Mouse (Mus musculus) left cerebral cortex, adult 2 months (tissue): ENCODE results near the gene Fcamr. TPM values are rescaled to one million over a fixed set of nuclear protein-coding genes. Genes with fewer than 3 reads are reported as not detected.

Experiments used
- DNase-seq, 2 experiments: peaks; one replicate each; pipeline ENCODE4 v3.0.0; 2021 to 2022; ENCODE audit warnings: low spot score in 2 of 2, mixed read lengths in 1 of 2; ENCODE audit errors: extremely low spot score in 1 of 2
- H3K27ac ChIP-seq: fragments of 200-600 bp; 2 replicates; pipeline ENCODE4 v1.8.1; 2022
- H3K4me3 ChIP-seq: fragments of 200-600 bp; 2 replicates; pipeline ENCODE4 v1.8.1; 2022
- CTCF ChIP-seq: fragments of 200-600 bp; IDR thresholded peaks from 2 replicates; pipeline ENCODE4 v1.8.1; 2022; ENCODE audit warnings: antibody characterized with exemption, mild to moderate bottlenecking, moderate library complexity
- intact Hi-C: fragments of 180-260 bp; cut with DNase I; formaldehyde crosslinking; loops from one replicate; pipeline ENCODE4 v1.15.1; 2025
- total RNA-seq, 2 experiments: library from RNA; stranded (reverse); gene quantifications; 2 replicates each; pipeline ENCODE4 v1.2.3; 2021

Fcamr gene
- total RNA-seq, 2 experiments from 2014 or later = not detected

GRCm38 (mm10) chr1:130779867-130780266 is 20.8 kb upstream of the Fcamr start:
- intact Hi-C loops = loop anchor here (5.0 kb wide), 2 partner anchors 88 to 233 kb away; no protein-coding TSS in a partner anchor

GRCm38 (mm10) chr1:130784054-130784453 is 16.6 kb upstream of the Fcamr start:
- no peak for DNase-seq

More at GRCm38 (mm10) chr1:130779867-130780266, 20.8 kb upstream of the Fcamr start:
- Histone ChIP-seq H3K27ac (no peak overlapping the region), H3K4me3 (no peak overlapping the region)
- DNase-seq = no peak
- TF ChIP-seq CTCF = no peak

GRCm38 (mm10) chr1:130787001-130787400 is 13.7 kb upstream of the Fcamr start:
- peak; percentile 32 for TF ChIP-seq CTCF
- H3K4me3 ChIP-seq = no peak overlapping the region
- H3K27ac ChIP-seq = no peak overlapping the region
- intact Hi-C loops = no loop called here
- no peak for DNase-seq

More at GRCm38 (mm10) chr1:130784054-130784453, 16.6 kb upstream of the Fcamr start:
- no peak overlapping the region for H3K27ac ChIP-seq
- TF ChIP-seq CTCF = peak; percentile 72
- no peak overlapping the region for H3K4me3 ChIP-seq
- intact Hi-C loops = loop anchor here (5.0 kb wide), 2 partner anchors 92 to 237 kb away; no protein-coding TSS in a partner anchor

GRCm38 (mm10) chr1:130789512-130790451 is 10.9 kb upstream of the Fcamr start:
- DNase-seq = no peak
- intact Hi-C loops = no loop called here
- TF ChIP-seq CTCF = no peak
- Histone ChIP-seq H3K4me3 (no peak overlapping the region), H3K27ac (no peak overlapping the region)

- DNase-seq = no peak
- TF ChIP-seq CTCF = no peak
- Histone ChIP-seq H3K27ac (no peak overlapping the region), H3K4me3 (no peak overlapping the region)
- intact Hi-C loops = loop anchor here (5.0 kb wide), 1 partner anchor 257 kb away; no protein-coding TSS in a partner anchor
Observed at GRCm38 (mm10) chr1:130795331-130795730, 5.4 kb upstream of the Fcamr start.

- Histone ChIP-seq H3K27ac (no peak overlapping the region), H3K4me3 (no peak overlapping the region)
- peak; percentile 31 to 54 for DNase-seq
- intact Hi-C loops = loop anchor here (2.0 to 5.0 kb wide), 2 partner anchors 255 to 474 kb away; no protein-coding TSS in a partner anchor
- TF ChIP-seq CTCF = peak; percentile 70
Observed at GRCm38 (mm10) chr1:130796967-130797684, 3.6 kb upstream of the Fcamr start.

GRCm38 (mm10) chr1:130798037-130798436 is 2.7 kb upstream of the Fcamr start:
- no peak overlapping the region for H3K27ac ChIP-seq
- no peak overlapping the region for H3K4me3 ChIP-seq
- DNase-seq = no peak
- intact Hi-C loops = loop anchor here (5.0 kb wide), 1 partner anchor 254 kb away; no protein-coding TSS in a partner anchor
- TF ChIP-seq CTCF = no peak

GRCm38 (mm10) chr1:130798551-130798950 is 2.2 kb upstream of the Fcamr start:
- Histone ChIP-seq H3K4me3 (no peak overlapping the region), H3K27ac (no peak overlapping the region)
- TF ChIP-seq CTCF = no peak
- DNase-seq = no peak
- intact Hi-C loops = loop anchor here (5.0 kb wide), 1 partner anchor 254 kb away; no protein-coding TSS in a partner anchor

- TF ChIP-seq CTCF = no peak
- intact Hi-C loops = loop anchor here (5.0 kb wide), 1 partner anchor 253 kb away; no protein-coding TSS in a partner anchor
- DNase-seq = no peak
Observed at GRCm38 (mm10) chr1:130799399-130799798, 1.3 kb upstream of the Fcamr start.

GRCm38 (mm10) chr1:130801511-130801910 is 809 bp downstream of the Fcamr start:
- intact Hi-C loops = no loop called here
- TF ChIP-seq CTCF = no peak
- no peak for DNase-seq
- Histone ChIP-seq H3K4me3 (no peak overlapping the region), H3K27ac (no peak overlapping the region)

More at GRCm38 (mm10) chr1:130799399-130799798, 1.3 kb upstream of the Fcamr start:
- H3K27ac ChIP-seq = no peak overlapping the region
- no peak overlapping the region for H3K4me3 ChIP-seq

- DNase-seq = no peak
- Histone ChIP-seq H3K27ac (no peak overlapping the region), H3K4me3 (no peak overlapping the region)
- intact Hi-C loops = no loop called here
- no peak for TF ChIP-seq CTCF
Observed at GRCm38 (mm10) chr1:130802976-130803375, 2.3 kb downstream of the Fcamr start.
